Mouse (Mus musculus): ENCODE measurements around the gene Ccr1.

Ccr1 gene

DNA sequence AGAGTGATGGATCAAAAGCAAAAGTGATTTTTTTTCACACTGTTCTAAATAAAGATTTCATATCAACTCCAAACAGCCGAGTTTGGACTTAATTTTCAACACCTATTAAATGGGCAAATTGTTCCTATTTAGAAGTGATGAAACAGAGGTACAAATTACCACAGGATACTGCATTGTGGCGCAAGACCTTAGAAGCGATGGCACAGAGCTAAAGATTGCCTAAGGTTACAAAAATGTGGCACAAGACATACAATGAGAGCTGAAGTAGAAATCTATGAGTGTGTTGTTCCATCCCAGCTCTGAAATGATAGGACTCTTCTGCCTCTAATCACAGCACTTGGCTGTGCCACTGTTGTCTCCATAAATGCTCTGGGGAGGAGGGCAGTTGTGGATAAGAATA lies 3.7 kb downstream of the Ccr1 start:
- in situ Hi-C loops (cut with MboI; ENCODE audit: low pct_unique_long_range_greater_than_20kb in 1 of 2, low sequenced_read_pairs in 2 of 2, unreplicated experiment in 1 of 2): no loop called here

DNA sequence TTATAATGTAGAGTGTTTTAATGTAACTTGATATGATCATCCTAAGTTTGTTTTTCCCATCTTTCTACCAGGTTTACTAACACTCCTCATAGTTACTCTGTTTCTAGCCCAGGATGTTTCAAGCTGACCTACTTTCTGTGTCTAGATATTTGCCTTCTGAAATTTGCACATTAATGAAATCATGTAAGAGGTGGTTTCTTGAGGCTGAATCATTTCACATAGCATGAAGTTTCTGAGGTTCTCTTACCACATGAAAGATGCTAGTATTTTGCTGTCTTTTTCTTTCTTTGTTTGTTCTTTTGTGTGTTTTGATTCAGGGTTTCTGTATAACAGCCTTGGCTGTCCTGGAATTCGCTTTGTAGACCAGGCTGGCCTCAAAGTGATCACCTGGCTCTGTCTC lies 8.3 kb downstream of the Ccr1 start:
- in situ Hi-C loops (cut with MboI; ENCODE audit: low pct_unique_long_range_greater_than_20kb in 1 of 2, low sequenced_read_pairs in 2 of 2, unreplicated experiment in 1 of 2): no loop called here

DNA sequence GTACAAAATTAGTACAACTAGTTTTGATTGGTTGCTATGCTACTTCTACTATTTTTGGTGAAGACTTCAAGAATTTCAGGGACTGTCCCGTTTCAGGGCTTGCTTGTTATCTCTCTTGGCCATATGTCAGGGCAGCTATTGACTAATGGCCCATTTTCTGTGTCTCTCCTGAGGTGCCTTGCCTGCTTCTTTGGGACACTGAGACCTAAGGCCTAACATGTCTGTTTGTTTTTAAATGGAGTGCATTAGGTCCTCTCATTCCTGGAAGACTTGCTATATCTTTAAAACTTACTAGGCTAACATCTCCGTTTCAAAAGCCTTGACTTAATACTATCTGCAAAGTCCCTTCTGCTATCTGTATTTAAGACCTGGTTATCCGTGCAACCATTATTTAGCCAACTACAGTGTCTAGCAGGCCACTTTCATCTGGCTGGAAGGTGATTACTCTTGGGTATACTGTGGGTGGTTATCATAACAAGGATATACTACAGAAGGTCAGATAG lies 10.5 kb downstream of the Ccr1 start:
- in situ Hi-C loops (cut with MboI; ENCODE audit: low pct_unique_long_range_greater_than_20kb in 1 of 2, low sequenced_read_pairs in 2 of 2, unreplicated experiment in 1 of 2): no loop called here

DNA sequence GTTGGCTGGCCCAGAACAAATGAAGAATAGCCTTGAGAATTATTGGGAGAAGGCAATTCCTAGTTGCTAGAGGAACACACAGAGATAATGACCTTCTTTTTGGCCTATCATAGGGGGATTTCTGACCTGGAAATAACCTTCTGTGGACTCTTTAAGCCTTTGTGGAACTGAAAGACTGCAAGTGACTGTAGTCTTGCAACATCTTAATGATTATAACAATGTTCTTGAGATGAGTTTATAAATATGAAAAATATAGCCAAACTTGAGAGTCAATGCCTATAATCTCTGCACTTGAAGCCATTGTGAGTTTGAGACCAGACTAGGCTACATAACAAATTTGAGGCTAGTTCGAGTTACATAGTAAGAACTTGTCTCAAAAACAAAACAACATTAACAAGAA lies 11.6 kb downstream of the Ccr1 start:
- in situ Hi-C loops (cut with MboI; ENCODE audit: low pct_unique_long_range_greater_than_20kb in 1 of 2, low sequenced_read_pairs in 2 of 2, unreplicated experiment in 1 of 2): no loop called here

GRCm38 (mm10) chr9:123953551-123953950 lies 14.9 kb downstream of the Ccr1 start:
- in situ Hi-C loops (cut with MboI; ENCODE audit: low pct_unique_long_range_greater_than_20kb in 1 of 2, low sequenced_read_pairs in 2 of 2, unreplicated experiment in 1 of 2): no loop called here

- in situ Hi-C loops (cut with MboI; ENCODE audit: low pct_unique_long_range_greater_than_20kb in 1 of 2, low sequenced_read_pairs in 2 of 2, unreplicated experiment in 1 of 2): no loop called here
Observed at GRCm38 (mm10) chr9:123951176-123951575, 17.3 kb downstream of the Ccr1 start.

DNA sequence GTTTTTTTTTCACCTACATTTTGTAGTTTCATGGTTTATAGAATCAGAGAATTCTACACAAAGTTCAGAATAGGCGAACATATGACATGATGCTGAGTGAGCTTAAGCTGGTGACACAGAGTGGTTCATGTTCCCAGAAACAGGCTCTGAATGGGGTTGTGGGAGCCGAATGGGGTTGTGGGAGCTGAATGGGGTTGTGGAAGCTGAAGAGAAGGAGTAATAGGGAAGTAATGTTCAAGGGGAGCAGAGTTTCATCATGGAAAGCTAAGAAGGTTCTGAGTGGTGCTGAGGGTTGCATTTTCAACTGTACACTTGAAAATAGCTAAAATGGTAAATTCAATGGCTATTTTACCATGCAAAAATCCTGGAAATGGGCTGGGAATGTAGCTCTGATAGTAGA lies 19.1 kb downstream of the Ccr1 start:
- in situ Hi-C loops (cut with MboI; ENCODE audit: low pct_unique_long_range_greater_than_20kb in 1 of 2, low sequenced_read_pairs in 2 of 2, unreplicated experiment in 1 of 2): no loop called here

GRCm38 (mm10) chr9:123947815-123948214 lies 20.7 kb downstream of the Ccr1 start:
- in situ Hi-C loops (cut with MboI; ENCODE audit: low pct_unique_long_range_greater_than_20kb in 1 of 2, low sequenced_read_pairs in 2 of 2, unreplicated experiment in 1 of 2): no loop called here

DNA sequence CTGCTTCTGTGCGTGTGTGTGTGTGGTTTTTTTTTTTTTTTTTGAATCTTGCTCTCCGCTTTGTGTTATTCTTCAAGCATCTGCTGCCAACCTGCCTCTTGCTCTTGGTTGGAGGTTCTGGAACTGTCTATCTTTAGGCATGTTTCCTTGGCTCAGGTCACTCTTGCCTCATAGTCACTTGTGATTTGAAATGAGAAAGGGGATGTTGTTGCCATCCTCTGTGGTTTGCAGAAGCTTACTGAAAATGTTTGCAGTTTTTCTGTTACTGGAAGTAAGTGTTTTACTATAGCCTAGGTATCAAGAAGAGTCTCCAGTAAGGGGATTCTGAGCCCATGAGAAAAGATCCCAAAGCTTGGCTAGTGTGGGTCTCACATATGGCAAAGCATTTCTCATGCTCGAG lies 26.5 kb downstream of the Ccr1 start:
- in situ Hi-C loops (cut with MboI; ENCODE audit: low pct_unique_long_range_greater_than_20kb in 1 of 2, low sequenced_read_pairs in 2 of 2, unreplicated experiment in 1 of 2): no loop called here

DNA sequence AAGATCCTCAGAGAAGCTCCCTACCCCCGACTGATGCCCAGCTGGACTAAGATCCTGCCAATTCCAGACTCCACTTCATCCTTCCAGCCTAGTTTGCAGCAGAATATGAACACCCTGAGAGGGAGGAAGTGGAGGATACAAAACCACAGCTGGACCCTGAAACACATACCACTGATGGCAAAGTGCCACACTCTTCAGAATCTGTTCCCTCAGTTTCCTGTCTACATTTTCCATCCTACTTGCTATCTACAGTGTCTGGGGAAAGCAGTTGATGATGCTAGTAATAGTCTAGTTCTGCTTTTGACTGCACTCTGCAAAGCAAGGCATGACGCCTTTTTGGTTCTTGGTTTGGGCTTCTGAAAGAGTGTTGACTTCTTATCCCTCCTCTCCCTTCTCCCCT lies 27.2 kb downstream of the Ccr1 start:
- in situ Hi-C loops (cut with MboI; ENCODE audit: low pct_unique_long_range_greater_than_20kb in 1 of 2, low sequenced_read_pairs in 2 of 2, unreplicated experiment in 1 of 2): no loop called here

- in situ Hi-C loops (cut with MboI; ENCODE audit: low pct_unique_long_range_greater_than_20kb in 1 of 2, low sequenced_read_pairs in 2 of 2, unreplicated experiment in 1 of 2): no loop called here
Observed at GRCm38 (mm10) chr9:123940628-123941027, 27.9 kb downstream of the Ccr1 start.

DNA sequence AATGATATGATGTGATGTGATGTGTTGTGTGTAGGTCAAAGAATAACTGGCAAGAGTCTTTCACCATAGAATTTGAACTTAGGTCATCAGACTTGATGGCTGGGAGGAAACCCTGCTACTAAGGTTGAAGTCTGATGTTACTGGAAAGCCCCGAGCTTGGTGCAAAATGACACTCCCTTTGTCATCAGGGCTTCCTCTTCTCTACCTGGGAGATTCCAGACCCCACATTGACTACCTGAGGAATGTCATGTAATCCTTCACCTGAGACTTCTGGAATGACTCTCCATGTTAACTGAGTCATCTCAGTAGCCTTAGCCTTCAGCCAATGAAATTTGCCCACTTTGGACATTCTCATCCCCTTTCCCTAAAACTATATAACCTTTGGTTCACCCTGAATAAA lies 28.3 kb downstream of the Ccr1 start:
- in situ Hi-C loops (cut with MboI; ENCODE audit: low pct_unique_long_range_greater_than_20kb in 1 of 2, low sequenced_read_pairs in 2 of 2, unreplicated experiment in 1 of 2): no loop called here

- in situ Hi-C loops (cut with MboI; ENCODE audit: low pct_unique_long_range_greater_than_20kb in 1 of 2, low sequenced_read_pairs in 2 of 2, unreplicated experiment in 1 of 2): no loop called here
Observed at GRCm38 (mm10) chr9:123937989-123938388, 30.5 kb downstream of the Ccr1 start.

DNA sequence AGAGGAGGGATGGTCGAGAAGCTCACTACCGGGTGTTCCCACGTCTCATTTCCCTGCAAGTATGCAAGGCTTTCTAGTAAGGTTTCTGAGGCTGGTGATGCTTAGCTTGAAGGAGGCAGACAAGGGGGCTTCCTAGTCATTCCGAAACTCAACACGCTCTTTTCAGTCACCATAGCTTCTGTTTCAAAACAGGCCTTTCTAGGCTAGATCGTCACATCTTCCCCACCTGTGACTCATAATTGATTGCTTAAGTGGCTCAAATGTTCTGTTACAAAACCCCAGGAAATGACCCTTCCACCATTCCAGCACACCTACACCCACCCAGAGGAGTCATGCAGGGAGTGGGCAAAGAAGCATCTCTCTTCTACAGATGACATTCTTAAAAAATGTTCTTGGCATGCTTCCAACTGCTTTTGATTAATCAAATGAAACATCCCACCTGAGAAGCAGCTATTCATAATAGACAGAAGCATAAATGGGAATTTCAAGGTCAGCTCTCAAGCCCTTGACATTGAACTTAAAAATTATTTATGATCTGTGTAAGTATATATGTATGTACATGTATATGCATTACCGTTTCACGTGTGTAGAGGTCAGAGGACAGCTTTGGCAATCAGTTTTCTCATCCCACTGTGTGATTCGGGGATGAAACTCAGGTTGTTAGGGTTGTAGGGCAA lies 31.8 kb downstream of the Ccr1 start:
- in situ Hi-C loops (cut with MboI; ENCODE audit: low pct_unique_long_range_greater_than_20kb in 1 of 2, low sequenced_read_pairs in 2 of 2, unreplicated experiment in 1 of 2): no loop called here

DNA sequence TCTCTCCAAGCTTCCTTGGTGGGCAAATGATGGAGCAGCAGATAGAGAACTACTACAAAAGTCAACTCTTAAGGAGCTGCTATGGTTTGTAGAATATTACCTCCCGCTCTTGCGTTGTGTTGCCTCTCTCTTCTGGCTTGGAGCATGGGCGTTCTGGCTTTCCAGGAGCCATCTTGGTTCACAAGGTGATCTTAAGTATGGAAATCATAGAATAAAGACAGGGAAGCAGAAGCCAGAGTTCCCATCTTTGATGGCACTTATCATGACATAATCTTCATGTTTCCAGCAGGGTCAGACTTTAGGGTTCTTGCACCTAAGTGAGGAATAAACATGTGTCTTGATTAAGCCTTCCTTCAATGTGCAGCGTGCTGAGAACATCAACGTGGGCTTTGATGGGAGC lies 32.7 kb downstream of the Ccr1 start:
- in situ Hi-C loops (cut with MboI; ENCODE audit: low pct_unique_long_range_greater_than_20kb in 1 of 2, low sequenced_read_pairs in 2 of 2, unreplicated experiment in 1 of 2): no loop called here

GRCm38 (mm10) chr9:123935346-123935745 lies 33.1 kb downstream of the Ccr1 start:
- in situ Hi-C loops (cut with MboI; ENCODE audit: low pct_unique_long_range_greater_than_20kb in 1 of 2, low sequenced_read_pairs in 2 of 2, unreplicated experiment in 1 of 2): no loop called here

- in situ Hi-C loops (cut with MboI; ENCODE audit: low pct_unique_long_range_greater_than_20kb in 1 of 2, low sequenced_read_pairs in 2 of 2, unreplicated experiment in 1 of 2): no loop called here
Observed at GRCm38 (mm10) chr9:123933716-123934445, 34.6 kb downstream of the Ccr1 start.

GRCm38 (mm10) chr9:123932911-123933675 lies 35.4 kb downstream of the Ccr1 start:
- in situ Hi-C loops (cut with MboI; ENCODE audit: low pct_unique_long_range_greater_than_20kb in 1 of 2, low sequenced_read_pairs in 2 of 2, unreplicated experiment in 1 of 2): no loop called here
